Mouse (Mus musculus): ENCODE measurements around the gene Dop1a. TPM values are rescaled to one million over a fixed set of nuclear protein-coding genes. Genes with fewer than 3 reads are reported as not detected.

Dop1a gene
- polyA plus RNA-seq, 1 experiment, result 19.7 TPM

DNA sequence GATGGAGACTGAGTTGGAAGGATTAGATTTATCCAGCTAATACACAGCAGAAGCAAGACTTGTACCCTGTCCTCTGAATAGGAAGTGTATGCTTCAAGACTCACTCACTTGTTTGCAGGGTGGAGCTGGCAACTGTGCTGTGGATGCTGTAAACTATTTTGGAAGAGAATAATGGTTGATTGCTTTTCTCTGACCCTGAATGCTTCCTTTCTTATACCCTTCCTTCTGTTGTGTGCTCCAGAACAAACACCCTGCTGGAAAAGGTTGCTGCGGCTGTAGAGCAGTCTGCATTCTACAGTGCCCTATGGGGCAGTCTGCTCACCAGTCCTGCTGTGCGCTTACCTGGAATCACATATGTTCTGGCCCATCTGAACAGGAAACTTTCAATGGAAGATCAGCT is 24.8 kb downstream of the Dop1a start:
- no peak for DNase-seq
- Histone ChIP-seq H3K36me3 (ENCODE audit: control insufficient read depth, insufficient read depth, low read length) (peaks cover 14% of the 10 kb centered on the region; the same call in 1 of the 2 replicates), H3K27me3 (ENCODE audit: control insufficient read depth, insufficient read depth, low read length) (no peaks in the 10 kb centered on the region), H3K27ac (ENCODE audit: control insufficient read depth, insufficient read depth, low read length) (no peak overlapping the region), H3K4me1 (replicated peaks; ENCODE audit: control insufficient read depth, insufficient read depth, low read length) (no peaks in the 10 kb centered on the region), H3K4me3 (ENCODE audit: control insufficient read depth, insufficient read depth, low read length) (no peak overlapping the region)
- WGBS, result 100% methylated on average over 2 of the region's 2 CpGs
- no peak for TF ChIP-seq CTCF (IDR thresholded peaks at IDR 0.05; ENCODE audit: borderline replicate concordance, control insufficient read depth, extremely low read depth, insufficient read depth, low read length, poor library complexity)
- no peak for TF ChIP-seq POLR2A (IDR thresholded peaks at IDR 0.05; ENCODE audit: control insufficient read depth, extremely low read depth, insufficient read depth, low read length, poor library complexity)

DNA sequence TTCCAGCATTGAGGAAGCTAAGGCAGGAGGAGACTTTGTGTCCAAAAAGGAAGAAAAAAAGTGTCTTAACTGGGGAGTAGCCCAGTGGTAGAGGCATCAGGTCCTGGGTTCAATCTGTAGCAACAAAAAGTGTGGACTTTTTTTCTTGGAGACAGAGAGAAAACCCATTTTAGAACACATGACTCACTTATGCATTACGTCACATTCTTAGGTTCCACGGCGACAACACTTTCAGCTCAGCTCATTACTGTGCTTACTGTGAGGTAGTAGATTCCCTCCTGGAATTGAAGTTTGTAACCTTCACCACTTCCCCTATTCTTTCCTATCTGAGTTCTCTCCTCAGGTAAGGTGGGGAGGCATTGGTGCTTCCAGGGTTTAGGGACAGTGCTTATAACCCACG is 29.3 kb downstream of the Dop1a start:
- TF ChIP-seq POLR2A (IDR thresholded peaks at IDR 0.05; ENCODE audit: control insufficient read depth, extremely low read depth, insufficient read depth, low read length, poor library complexity), result no peak
- TF ChIP-seq CTCF (IDR thresholded peaks at IDR 0.05; ENCODE audit: borderline replicate concordance, control insufficient read depth, extremely low read depth, insufficient read depth, low read length, poor library complexity), result no peak
- H3K27ac ChIP-seq (ENCODE audit: control insufficient read depth, insufficient read depth, low read length), result no peak overlapping the region
- H3K27me3 ChIP-seq (ENCODE audit: control insufficient read depth, insufficient read depth, low read length), result no peaks in the 10 kb centered on the region
- H3K4me1 ChIP-seq (replicated peaks; ENCODE audit: control insufficient read depth, insufficient read depth, low read length), result no peaks in the 10 kb centered on the region
- peaks cover 6% of the 10 kb centered on the region; the same call in 1 of the 2 replicates for H3K36me3 ChIP-seq (ENCODE audit: control insufficient read depth, insufficient read depth, low read length)
- 96% methylated on average over 4 of the region's 4 CpGs for WGBS
- no peak overlapping the region for H3K4me3 ChIP-seq (ENCODE audit: control insufficient read depth, insufficient read depth, low read length)
- no peak for DNase-seq

DNA sequence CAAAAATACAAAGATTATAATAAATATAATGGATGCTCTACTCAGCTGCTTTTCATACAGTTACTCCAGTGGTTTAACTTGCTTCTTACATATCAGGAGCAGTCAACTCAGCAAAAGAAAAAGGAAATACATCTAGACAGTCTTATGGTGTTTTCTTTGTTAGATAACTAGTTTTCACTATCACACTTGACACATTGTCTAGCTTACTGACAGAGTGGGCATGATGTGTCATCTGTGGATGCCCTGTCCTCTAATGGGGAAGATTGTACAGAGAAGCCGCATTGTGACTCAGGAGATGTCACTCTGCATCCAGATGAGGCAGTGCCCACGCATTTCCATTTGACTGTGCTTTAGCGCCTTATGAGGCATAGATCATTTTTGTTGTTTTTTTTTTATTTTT is 32.1 kb downstream of the Dop1a start:
- DNase-seq, result no peak
- TF ChIP-seq POLR2A (IDR thresholded peaks at IDR 0.05; ENCODE audit: control insufficient read depth, extremely low read depth, insufficient read depth, low read length, poor library complexity) (no peak), CTCF (IDR thresholded peaks at IDR 0.05; ENCODE audit: borderline replicate concordance, control insufficient read depth, extremely low read depth, insufficient read depth, low read length, poor library complexity) (no peak)
- no peak overlapping the region for H3K4me3 ChIP-seq (ENCODE audit: control insufficient read depth, insufficient read depth, low read length)
- 99% methylated on average over 3 of the region's 3 CpGs for WGBS
- H3K27ac ChIP-seq (ENCODE audit: control insufficient read depth, insufficient read depth, low read length), result no peak overlapping the region
- H3K36me3 ChIP-seq (ENCODE audit: control insufficient read depth, insufficient read depth, low read length), result peaks cover 8% of the 10 kb centered on the region
- H3K27me3 ChIP-seq (ENCODE audit: control insufficient read depth, insufficient read depth, low read length), result no peaks in the 10 kb centered on the region
- H3K4me1 ChIP-seq (replicated peaks; ENCODE audit: control insufficient read depth, insufficient read depth, low read length), result no peaks in the 10 kb centered on the region

DNA sequence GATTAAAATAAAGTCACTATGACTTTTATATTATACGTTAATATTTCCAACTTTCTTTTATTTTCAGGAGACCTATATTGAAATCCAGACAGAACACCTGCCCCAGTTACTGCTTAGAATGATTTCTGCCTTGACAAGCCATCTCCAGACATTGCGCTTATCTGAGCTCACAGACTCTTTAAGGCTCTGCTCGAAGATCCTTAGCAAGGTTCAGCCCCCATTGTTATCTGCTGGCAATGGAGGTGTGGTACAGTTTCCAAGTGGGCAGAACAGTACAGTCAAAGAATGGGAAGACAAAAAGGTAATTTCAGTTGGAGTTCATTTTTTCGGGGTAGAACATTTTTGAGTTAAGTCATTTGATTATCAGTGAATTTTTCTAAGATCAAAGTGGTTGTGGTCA is 40.5 kb downstream of the Dop1a start:
- H3K27ac ChIP-seq (ENCODE audit: control insufficient read depth, insufficient read depth, low read length), result no peak overlapping the region
- no peaks in the 10 kb centered on the region for H3K4me1 ChIP-seq (replicated peaks; ENCODE audit: control insufficient read depth, insufficient read depth, low read length)
- WGBS, result 96% methylated on average over 4 of the region's 4 CpGs
- peaks cover 24% of the 10 kb centered on the region for H3K36me3 ChIP-seq (ENCODE audit: control insufficient read depth, insufficient read depth, low read length)
- TF ChIP-seq POLR2A (IDR thresholded peaks at IDR 0.05; ENCODE audit: control insufficient read depth, extremely low read depth, insufficient read depth, low read length, poor library complexity) (no peak), CTCF (IDR thresholded peaks at IDR 0.05; ENCODE audit: borderline replicate concordance, control insufficient read depth, extremely low read depth, insufficient read depth, low read length, poor library complexity) (no peak)
- no peaks in the 10 kb centered on the region for H3K27me3 ChIP-seq (ENCODE audit: control insufficient read depth, insufficient read depth, low read length)
- no peak for DNase-seq
- no peak overlapping the region for H3K4me3 ChIP-seq (ENCODE audit: control insufficient read depth, insufficient read depth, low read length)

DNA sequence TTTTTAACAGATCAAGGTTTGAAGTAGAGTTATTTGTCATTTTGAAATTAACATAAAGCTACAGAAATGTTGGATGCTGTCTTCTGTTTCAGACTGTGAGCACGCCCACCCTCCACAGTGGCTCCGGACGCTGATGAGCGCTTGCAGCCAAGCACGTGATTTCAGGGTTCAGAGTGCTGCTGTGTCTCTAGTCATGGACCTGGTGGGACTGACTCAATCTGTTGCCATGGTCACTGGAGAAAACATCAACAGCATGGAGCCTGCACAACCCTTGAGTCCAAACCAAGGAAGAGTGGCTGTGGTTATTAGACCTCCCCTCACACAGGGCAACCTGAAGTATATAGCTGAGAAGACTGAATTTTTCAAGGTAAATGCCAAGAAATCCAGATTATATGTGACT is 46.8 kb downstream of the Dop1a start:
- WGBS, result 97% methylated on average over 5 of the region's 5 CpGs
- no peak for TF ChIP-seq CTCF (IDR thresholded peaks at IDR 0.05; ENCODE audit: borderline replicate concordance, control insufficient read depth, extremely low read depth, insufficient read depth, low read length, poor library complexity)
- no peak for TF ChIP-seq POLR2A (IDR thresholded peaks at IDR 0.05; ENCODE audit: control insufficient read depth, extremely low read depth, insufficient read depth, low read length, poor library complexity)
- H3K27me3 ChIP-seq (ENCODE audit: control insufficient read depth, insufficient read depth, low read length), result no peaks in the 10 kb centered on the region
- H3K36me3 ChIP-seq (ENCODE audit: control insufficient read depth, insufficient read depth, low read length), result peaks cover 48% of the 10 kb centered on the region
- no peaks in the 10 kb centered on the region for H3K4me1 ChIP-seq (replicated peaks; ENCODE audit: control insufficient read depth, insufficient read depth, low read length)
- H3K27ac ChIP-seq (ENCODE audit: control insufficient read depth, insufficient read depth, low read length), result no peak overlapping the region
- no peak for DNase-seq
- H3K4me3 ChIP-seq (ENCODE audit: control insufficient read depth, insufficient read depth, low read length), result no peak overlapping the region

DNA sequence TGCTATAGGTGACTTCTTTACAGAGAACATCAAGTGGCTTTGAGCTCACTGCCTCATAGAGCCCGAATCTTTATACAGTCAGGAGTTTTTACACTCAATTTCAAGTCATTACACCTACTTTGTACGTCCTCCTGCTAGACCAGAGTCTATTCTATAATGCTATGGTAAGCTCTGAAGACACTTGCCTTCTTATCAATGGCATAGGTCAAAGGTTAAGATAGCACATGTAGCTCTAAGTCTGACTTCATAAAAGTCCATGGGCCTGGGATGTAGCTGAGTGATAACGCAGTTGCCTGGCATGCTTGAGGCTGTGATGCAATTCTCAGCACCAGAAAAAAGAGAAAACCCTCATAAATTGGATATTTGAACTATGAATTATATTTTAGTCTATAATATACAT is 47.4 kb downstream of the Dop1a start:
- 96% methylated on average over 3 of the region's 3 CpGs for WGBS
- no peaks in the 10 kb centered on the region for H3K4me1 ChIP-seq (replicated peaks; ENCODE audit: control insufficient read depth, insufficient read depth, low read length)
- H3K27me3 ChIP-seq (ENCODE audit: control insufficient read depth, insufficient read depth, low read length), result no peaks in the 10 kb centered on the region
- H3K27ac ChIP-seq (ENCODE audit: control insufficient read depth, insufficient read depth, low read length), result no peak overlapping the region
- no peak overlapping the region for H3K4me3 ChIP-seq (ENCODE audit: control insufficient read depth, insufficient read depth, low read length)
- no peak for TF ChIP-seq CTCF (IDR thresholded peaks at IDR 0.05; ENCODE audit: borderline replicate concordance, control insufficient read depth, extremely low read depth, insufficient read depth, low read length, poor library complexity)
- no peak for TF ChIP-seq POLR2A (IDR thresholded peaks at IDR 0.05; ENCODE audit: control insufficient read depth, extremely low read depth, insufficient read depth, low read length, poor library complexity)
- peaks cover 48% of the 10 kb centered on the region for H3K36me3 ChIP-seq (ENCODE audit: control insufficient read depth, insufficient read depth, low read length)
- no peak for DNase-seq

DNA sequence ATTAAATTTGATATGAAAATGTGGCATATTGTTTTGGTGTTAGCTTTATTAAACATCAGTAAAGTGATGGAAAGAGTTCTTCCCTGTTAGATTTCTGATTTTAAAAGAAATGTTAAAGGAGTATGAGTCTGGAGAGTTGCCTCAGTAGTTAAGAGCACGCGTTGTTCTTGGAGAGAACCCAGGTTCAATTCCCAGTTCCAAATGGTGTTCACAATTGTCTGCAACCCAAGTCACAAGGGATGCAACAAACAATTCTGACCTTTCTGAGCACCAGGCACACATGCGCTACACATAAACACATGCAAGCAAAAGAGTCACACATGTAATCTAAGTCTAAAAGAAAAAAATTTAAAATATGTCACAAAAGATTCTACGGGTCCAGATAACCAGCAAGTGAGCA is 47.8 kb downstream of the Dop1a start:
- Histone ChIP-seq H3K4me1 (replicated peaks; ENCODE audit: control insufficient read depth, insufficient read depth, low read length) (no peaks in the 10 kb centered on the region), H3K36me3 (ENCODE audit: control insufficient read depth, insufficient read depth, low read length) (peaks cover 50% of the 10 kb centered on the region), H3K4me3 (ENCODE audit: control insufficient read depth, insufficient read depth, low read length) (no peak overlapping the region), H3K27ac (ENCODE audit: control insufficient read depth, insufficient read depth, low read length) (no peak overlapping the region), H3K27me3 (ENCODE audit: control insufficient read depth, insufficient read depth, low read length) (no peaks in the 10 kb centered on the region)
- TF ChIP-seq CTCF (IDR thresholded peaks at IDR 0.05; ENCODE audit: borderline replicate concordance, control insufficient read depth, extremely low read depth, insufficient read depth, low read length, poor library complexity) (no peak), POLR2A (IDR thresholded peaks at IDR 0.05; ENCODE audit: control insufficient read depth, extremely low read depth, insufficient read depth, low read length, poor library complexity) (no peak)
- 97% methylated on average over 4 of the region's 4 CpGs for WGBS
- DNase-seq, result no peak

Data from thymus, adult 2 months (tissue).